Mouse (Mus musculus) neural tube, embryonic 11.5 days (tissue): Measurements from ENCODE around the gene Gm26897. TPM values are rescaled to one million over a fixed set of nuclear protein-coding genes. Genes with fewer than 3 reads are reported as not detected.
A peak's percentile ranks its signal among the peaks of the same experiment; 100 is the strongest.

ENCODE experiments used
- ATAC-seq: fragments of 200-750 bp; cut with Nextera tagmentation; 2 replicates; pipeline ENCODE4 v1.8.0; 2017; ENCODE audit warnings: moderate number of reproducible peaks, mild to moderate bottlenecking, moderate TSS enrichment, moderate library complexity; ENCODE audit not compliant: insufficient read depth, low FRiP score, low TSS enrichment
- DNase-seq: peaks from one replicate; pipeline ENCODE4 v3.0.0-alpha.2; 2015; ENCODE audit warnings: low spot score
- H3K27ac ChIP-seq: fragments of 300-500 bp; sonication (generic); 2 replicates; pipeline ENCODE4 v1.5.1; 2014; ENCODE audit warnings: low read depth, mild to moderate bottlenecking, low read length
- H3K27me3 ChIP-seq: fragments of 300-500 bp; sonication (generic); 2 replicates; pipeline ENCODE4 v1.6.1; 2014; ENCODE audit warnings: mild to moderate bottlenecking, low read length, mixed read lengths; ENCODE audit not compliant: control insufficient read depth, insufficient read depth
- H3K36me3 ChIP-seq: fragments of 300-500 bp; sonication (generic); 2 replicates; pipeline ENCODE4 v1.6.1; 2014; ENCODE audit warnings: mild to moderate bottlenecking, low read length, moderate library complexity, mixed read lengths; ENCODE audit not compliant: control insufficient read depth, insufficient read depth
- H3K4me1 ChIP-seq: fragments of 300-500 bp; sonication (generic); 2 replicates; pipeline ENCODE4 v1.6.1; 2014; ENCODE audit warnings: low read length, mixed read lengths; ENCODE audit not compliant: control insufficient read depth, insufficient read depth
- H3K4me2 ChIP-seq: fragments of 300-500 bp; sonication (generic); 2 replicates; pipeline ENCODE4 v1.6.1; 2014; ENCODE audit warnings: low read depth, mild to moderate bottlenecking, moderate library complexity
- H3K4me3 ChIP-seq: fragments of 300-500 bp; sonication (generic); 2 replicates; pipeline ENCODE4 v1.5.1; 2014; ENCODE audit warnings: low read depth, low read length
- H3K9ac ChIP-seq: fragments of 300-500 bp; sonication (generic); 2 replicates; pipeline ENCODE4 v1.6.1; 2014; ENCODE audit warnings: mild to moderate bottlenecking, low read length
- H3K9me3 ChIP-seq: fragments of 300-500 bp; sonication (generic); 2 replicates; pipeline ENCODE4 v1.6.1; 2016; ENCODE audit warnings: low read length; ENCODE audit not compliant: control insufficient read depth
- WGBS: fragments of 180-500 bp; shearing (Covaris S2); extraction: QIAGEN DNeasy Blood & Tissue Kit; methylation state at CpG from one replicate; pipeline ENCODE4 v1.1.7; 2014; 5-methylcytosine and 5-hydroxymethylcytosine counted together
- polyA plus RNA-seq: library from polyadenylated mRNA; unstranded; fragments of >200 nt; fragmentation: Nextera tagmentation; extraction: Ambion mirVana; gene quantifications from 2 replicates; pipeline ENCODE4 v1.2.1, GENCODE M21; 2014

The Gm26897 gene
- polyA plus RNA-seq, 1 experiment from 2014 or later = not detected

- Histone ChIP-seq H3K4me1 (peaks cover 26% of the 10 kb centered on the region), H3K9me3 (no peaks in the 10 kb centered on the region), H3K27me3 (no peaks in the 10 kb centered on the region), H3K36me3 (no peaks in the 10 kb centered on the region), H3K4me3 (peak overlapping the region; percentile 23), H3K9ac (peak overlapping the region; percentile 53), H3K27ac (peak overlapping the region; percentile 88), H3K4me2 (peak overlapping the region; percentile 55)
- peak; percentile 52 for DNase-seq
- ATAC-seq = peak; percentile 43; the same call in 1 of the 2 replicates
- WGBS = 22% methylated on average over 10 of the region's 10 CpGs
Measured at GRCm38 (mm10) chr5:111760721-111761480, 27.2 kb downstream of the Gm26897 start.

GRCm38 (mm10) chr5:111761574-111761973 lies 27.9 kb downstream of the Gm26897 start:
- Histone ChIP-seq H3K27me3 (no peaks in the 10 kb centered on the region), H3K9ac (peak overlapping the region; percentile 53), H3K4me1 (peaks cover 26% of the 10 kb centered on the region), H3K27ac (peak overlapping the region; percentile 88), H3K4me2 (peak overlapping the region; percentile 55), H3K4me3 (peak overlapping the region; percentile 23), H3K36me3 (no peaks in the 10 kb centered on the region), H3K9me3 (no peaks in the 10 kb centered on the region)
- 0% methylated on average over 12 of the region's 12 CpGs for WGBS
- ATAC-seq (peak; percentile 75), DNase-seq (peak; percentile 84)

GRCm38 (mm10) chr5:111762085-111762484 lies 28.4 kb downstream of the Gm26897 start:
- peak overlapping the region; percentile 88 for H3K27ac ChIP-seq
- DNase-seq (peak; percentile 84), ATAC-seq (peak; percentile 49; the same call in 1 of the 2 replicates)
- H3K4me3 ChIP-seq = no peak overlapping the region
- 6% methylated on average over 17 of the region's 17 CpGs for WGBS
- H3K4me2 ChIP-seq = peak overlapping the region; percentile 55
- peak overlapping the region; percentile 36; the same call in 1 of the 2 replicates for H3K9ac ChIP-seq
- H3K36me3 ChIP-seq = no peaks in the 10 kb centered on the region
- H3K27me3 ChIP-seq = no peaks in the 10 kb centered on the region
- peaks cover 26% of the 10 kb centered on the region for H3K4me1 ChIP-seq
- H3K9me3 ChIP-seq = no peaks in the 10 kb centered on the region

GRCm38 (mm10) chr5:111765671-111766290 lies 32.1 kb downstream of the Gm26897 start:
- 77% methylated on average over 15 of the region's 15 CpGs for WGBS
- peaks cover 30% of the 10 kb centered on the region for H3K4me1 ChIP-seq

GRCm38 (mm10) chr5:111766696-111767095 lies 33.0 kb downstream of the Gm26897 start:
- Histone ChIP-seq H3K4me2 (no peak overlapping the region), H3K27ac (no peak overlapping the region), H3K36me3 (no peaks in the 10 kb centered on the region), H3K4me3 (no peak overlapping the region), H3K27me3 (no peaks in the 10 kb centered on the region), H3K9me3 (no peaks in the 10 kb centered on the region), H3K9ac (no peak overlapping the region), H3K4me1 (peaks cover 21% of the 10 kb centered on the region)
- 85% methylated on average over 4 of the region's 4 CpGs for WGBS
- DNase-seq (no peak), ATAC-seq (no peak)

More at GRCm38 (mm10) chr5:111765671-111766290, 32.1 kb downstream of the Gm26897 start:
- no peak overlapping the region for H3K4me3 ChIP-seq
- H3K27me3 ChIP-seq = no peaks in the 10 kb centered on the region
- DNase-seq (no peak), ATAC-seq (no peak)
- H3K27ac ChIP-seq = no peak overlapping the region
- no peak overlapping the region for H3K9ac ChIP-seq
- H3K9me3 ChIP-seq = no peaks in the 10 kb centered on the region
- no peak overlapping the region for H3K4me2 ChIP-seq
- no peaks in the 10 kb centered on the region for H3K36me3 ChIP-seq

- DNase-seq = peak; percentile 80
- no peaks in the 10 kb centered on the region for H3K36me3 ChIP-seq
- no peak for ATAC-seq
- 10% methylated on average over 15 of the region's 15 CpGs for WGBS
- peaks cover 16% of the 10 kb centered on the region for H3K4me1 ChIP-seq
- H3K4me2 ChIP-seq = peak overlapping the region; percentile 29
- H3K27me3 ChIP-seq = no peaks in the 10 kb centered on the region
- H3K27ac ChIP-seq = peak overlapping the region; percentile 73
- H3K4me3 ChIP-seq = no peak overlapping the region
- H3K9ac ChIP-seq = peak overlapping the region; percentile 50; the same call in 1 of the 2 replicates
- H3K9me3 ChIP-seq = no peaks in the 10 kb centered on the region
Measured at GRCm38 (mm10) chr5:111770266-111770665, 36.5 kb downstream of the Gm26897 start.

GRCm38 (mm10) chr5:111772127-111772526 lies 38.4 kb downstream of the Gm26897 start:
- Histone ChIP-seq H3K36me3 (no peaks in the 10 kb centered on the region), H3K4me3 (no peak overlapping the region), H3K4me2 (no peak overlapping the region), H3K27me3 (no peaks in the 10 kb centered on the region), H3K9me3 (no peaks in the 10 kb centered on the region), H3K27ac (no peak overlapping the region), H3K9ac (no peak overlapping the region), H3K4me1 (peaks cover 16% of the 10 kb centered on the region)
- 28% methylated on average over 8 of the region's 8 CpGs for WGBS
- DNase-seq (peak; percentile 48), ATAC-seq (no peak)

- peak; percentile 18 for DNase-seq
- ATAC-seq = no peak
- Histone ChIP-seq H3K9me3 (no peaks in the 10 kb centered on the region), H3K27me3 (no peaks in the 10 kb centered on the region), H3K36me3 (no peaks in the 10 kb centered on the region), H3K4me3 (no peak overlapping the region), H3K4me2 (no peak overlapping the region), H3K9ac (peak overlapping the region; percentile 18; the same call in 1 of the 2 replicates), H3K27ac (no peak overlapping the region), H3K4me1 (peaks cover 16% of the 10 kb centered on the region)
- WGBS = 44% methylated on average over 13 of the region's 13 CpGs
Measured at GRCm38 (mm10) chr5:111772591-111773406, 39.1 kb downstream of the Gm26897 start.
